Mouse (Mus musculus) embryo, embryonic 10 days (tissue): ENCODE measurements around the gene Hspa5.
"Not testable (repeated sequence)": the region's sequence is repeated elsewhere in the genome, so short reads cannot be mapped to it uniquely, and the experiment has no call there.

ENCODE experiments used
- DNase-seq: peaks from one replicate; pipeline ENCODE4 v3.0.0-alpha.2; 2015; ENCODE audit warnings: low spot score

Gene Hspa5

GRCm38 (mm10) chr2:34808057-34808456, 36.3 kb downstream of the Hspa5 start:
- DNase-seq: no peak

- DNase-seq: no peak
Measured at GRCm38 (mm10) chr2:34809568-34809967, 37.8 kb downstream of the Hspa5 start.

GRCm38 (mm10) chr2:34810775-34811174, 39.0 kb downstream of the Hspa5 start:
- DNase-seq: no peak

GRCm38 (mm10) chr2:34812706-34813105, 40.9 kb downstream of the Hspa5 start:
- DNase-seq: no peak

GRCm38 (mm10) chr2:34815893-34816292, 44.1 kb downstream of the Hspa5 start:
- DNase-seq: not testable (repeated sequence)

- DNase-seq: no peak
Measured at GRCm38 (mm10) chr2:34818492-34818891, 46.7 kb downstream of the Hspa5 start.

- DNase-seq: peak; percentile 97
Measured at GRCm38 (mm10) chr2:34825827-34826459, 54.2 kb downstream of the Hspa5 start, which contains the start of gene Fbxw2. Gene Fbxw2, minus strand, starts transcription at chr2:34826311.

- DNase-seq: peak; percentile 28
Measured at GRCm38 (mm10) chr2:34826460-34827231, 54.9 kb downstream of the Hspa5 start.
